Mouse (Mus musculus) erythroblast, embryonic 14.5 days (primary cell): ENCODE measurements around the gene Elavl2.

Source experiments
- GATA1 ChIP-seq: IDR thresholded peaks from 2 replicates; pipeline ENCODE4 v1.6.1; 2012; ENCODE audit warnings: low read length, inconsistent platforms, mixed read lengths
- TAL1 ChIP-seq: IDR thresholded peaks from 3 replicates; pipeline ENCODE4 v1.6.1; 2012; ENCODE audit warnings: low read length, inconsistent platforms, mixed read lengths

DNA sequence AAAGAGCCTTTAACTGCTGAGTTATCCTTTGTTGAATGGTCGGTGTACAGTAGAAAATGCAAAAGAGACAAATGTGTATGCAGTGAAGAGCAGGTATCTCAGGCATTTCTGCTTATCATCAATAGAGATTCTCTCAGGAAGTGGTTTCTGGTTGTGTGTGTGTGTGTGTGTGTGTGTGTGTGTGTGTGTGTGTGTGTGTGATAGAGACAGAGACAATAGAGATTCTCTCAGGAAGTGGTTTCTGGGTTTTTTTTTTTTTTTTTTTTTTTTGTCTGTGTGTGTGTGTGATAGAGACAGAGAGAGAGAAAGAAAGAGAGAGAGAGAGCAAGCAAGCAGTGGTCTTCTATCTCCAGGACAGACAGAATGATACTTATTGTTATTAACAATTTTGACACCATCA, 15.0 kb upstream of the Elavl2 start:
- no peak for TF ChIP-seq GATA1
- TF ChIP-seq TAL1, result no peak
